Mouse (Mus musculus) midbrain, postnatal 0 days (tissue): ENCODE data around the gene Ybx1. TPM values are rescaled to one million over a fixed set of nuclear protein-coding genes. Genes with fewer than 3 reads are reported as not detected.

Experiments
- ATAC-seq: fragments of 200-750 bp; cut with Nextera tagmentation; 2 replicates; pipeline ENCODE4 v1.8.0; 2017; ENCODE audit warnings: moderate number of reproducible peaks, mild to moderate bottlenecking, moderate TSS enrichment, moderate library complexity; ENCODE audit not compliant: low FRiP score
- DNase-seq: peaks from one replicate; pipeline ENCODE4 v3.0.0-alpha.2; 2015; ENCODE audit warnings: low spot score
- H3K27ac ChIP-seq: fragments of 300-500 bp; sonication (generic); 2 replicates; pipeline ENCODE4 v1.5.1; 2014; ENCODE audit warnings: low read depth, mild to moderate bottlenecking, low read length, mixed read lengths
- H3K27me3 ChIP-seq: fragments of 300-500 bp; sonication (generic); 2 replicates; pipeline ENCODE4 v1.6.1; 2014; ENCODE audit warnings: low read length, control low read depth, mixed read lengths; ENCODE audit not compliant: insufficient read depth
- H3K36me3 ChIP-seq: fragments of 300-500 bp; sonication (generic); 2 replicates; pipeline ENCODE4 v1.6.1; 2014; ENCODE audit warnings: low read length, control low read depth, mixed read lengths; ENCODE audit not compliant: insufficient read depth
- H3K4me1 ChIP-seq: fragments of 300-500 bp; sonication (generic); 2 replicates; pipeline ENCODE4 v1.6.1; 2014; ENCODE audit warnings: mild to moderate bottlenecking, control low read depth, antibody characterized with exemption, low read length, mixed read lengths; ENCODE audit not compliant: insufficient read depth
- H3K4me2 ChIP-seq: fragments of 300-500 bp; sonication (generic); 2 replicates; pipeline ENCODE4 v1.6.1; 2014; ENCODE audit warnings: low read depth, mild to moderate bottlenecking, low read length, mixed read lengths; ENCODE audit not compliant: poor library complexity, severe bottlenecking
- H3K4me3 ChIP-seq: fragments of 300-500 bp; sonication (generic); 2 replicates; pipeline ENCODE4 v1.5.1; 2014; ENCODE audit warnings: low read depth, mild to moderate bottlenecking, low read length, moderate library complexity
- H3K9ac ChIP-seq: fragments of 300-500 bp; sonication (generic); replicated peaks from 2 replicates; pipeline ENCODE4 v1.6.1; 2014; ENCODE audit warnings: mild to moderate bottlenecking, low read length, moderate library complexity, mixed read lengths; ENCODE audit not compliant: poor library complexity, severe bottlenecking
- H3K9me3 ChIP-seq: fragments of 300-500 bp; sonication (generic); 2 replicates; pipeline ENCODE4 v1.6.1; 2016; ENCODE audit warnings: low read length, control low read depth
- CTCF ChIP-seq: IDR thresholded peaks from 2 replicates; pipeline ENCODE4 v1.5.1; 2016; ENCODE audit warnings: antibody characterized with exemption, mild to moderate bottlenecking
- WGBS: fragments of 180-500 bp; shearing (Covaris S2); extraction: QIAGEN DNeasy Blood & Tissue Kit; methylation state at CpG from one replicate; pipeline ENCODE4 v1.1.7; 2014; 5-methylcytosine and 5-hydroxymethylcytosine counted together
- polyA plus RNA-seq: library from polyadenylated mRNA; unstranded; fragments of >200 nt; fragmentation: Nextera tagmentation; extraction: Ambion mirVana; gene quantifications from 2 replicates; pipeline ENCODE4 v1.2.1, GENCODE M21; 2015
- total RNA-seq: library from RNA; depleted of rRNA; stranded (reverse); fragments of >200 nt; gene quantifications from 2 replicates; pipeline ENCODE4 v1.2.3, GENCODE M21; 2014

Ybx1 gene
- total and polyA plus RNA-seq, 2 experiments from 2014 or later = 678 to 1,006 TPM

DNA sequence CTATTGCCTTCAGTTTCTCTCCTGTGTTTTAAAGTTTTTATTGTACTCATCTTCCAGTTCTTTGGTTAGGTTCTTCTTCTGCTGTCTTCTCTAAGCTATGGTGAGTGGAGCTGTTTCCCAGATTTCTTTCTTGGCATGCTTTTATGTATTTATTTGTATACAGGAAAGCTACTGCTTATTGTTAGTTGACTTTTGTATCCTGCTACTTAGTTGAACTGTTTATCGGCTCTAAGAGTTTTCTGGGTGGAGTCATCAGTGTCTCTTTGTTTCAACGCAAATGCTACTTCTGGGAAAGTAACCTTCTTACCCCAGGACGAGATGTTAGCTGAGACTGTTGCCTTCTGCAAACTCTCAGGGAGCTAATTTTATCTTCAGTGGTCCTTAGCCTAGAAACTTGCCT lies 30.9 kb downstream of the Ybx1 start:
- H3K4me1 ChIP-seq = no peaks in the 10 kb centered on the region
- DNase-seq (no peak), ATAC-seq (no peak)
- H3K27me3 ChIP-seq = no peaks in the 10 kb centered on the region
- no peaks in the 10 kb centered on the region for H3K36me3 ChIP-seq
- WGBS = 86% methylated on average over 3 of the region's 3 CpGs
- H3K4me2 ChIP-seq = no peak overlapping the region
- H3K4me3 ChIP-seq = no peak overlapping the region
- no peaks in the 10 kb centered on the region for H3K9me3 ChIP-seq
- H3K27ac ChIP-seq = no peak overlapping the region
- TF ChIP-seq CTCF = no peak
- H3K9ac ChIP-seq = no peak overlapping the region

DNA sequence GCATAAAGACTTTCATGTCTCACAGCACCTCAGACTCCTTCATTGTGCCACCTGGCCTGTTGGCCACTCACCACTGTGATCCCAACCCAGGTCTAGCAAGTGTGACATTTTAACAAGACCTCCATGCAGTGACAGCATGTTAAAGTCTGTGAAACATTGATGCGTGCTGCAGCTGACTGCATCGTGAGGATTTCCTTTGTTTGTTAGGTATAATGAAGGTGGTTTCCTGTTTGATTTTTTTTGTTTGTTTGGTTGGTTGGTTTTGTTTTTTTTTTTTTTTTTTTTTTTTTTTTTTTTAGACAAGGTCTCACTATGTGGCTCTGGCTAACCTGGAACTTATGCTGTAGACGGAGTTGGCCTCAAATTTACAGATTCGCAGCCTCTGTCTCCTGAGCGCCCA lies 31.9 kb downstream of the Ybx1 start:
- H3K4me2 ChIP-seq = no peak overlapping the region
- no peaks in the 10 kb centered on the region for H3K36me3 ChIP-seq
- DNase-seq = no peak
- 94% methylated on average over 5 of the region's 5 CpGs for WGBS
- ATAC-seq = no peak
- no peaks in the 10 kb centered on the region for H3K4me1 ChIP-seq
- H3K27ac ChIP-seq = no peak overlapping the region
- no peak overlapping the region for H3K4me3 ChIP-seq
- no peaks in the 10 kb centered on the region for H3K27me3 ChIP-seq
- no peaks in the 10 kb centered on the region for H3K9me3 ChIP-seq
- no peak for TF ChIP-seq CTCF
- H3K9ac ChIP-seq = no peak overlapping the region

DNA sequence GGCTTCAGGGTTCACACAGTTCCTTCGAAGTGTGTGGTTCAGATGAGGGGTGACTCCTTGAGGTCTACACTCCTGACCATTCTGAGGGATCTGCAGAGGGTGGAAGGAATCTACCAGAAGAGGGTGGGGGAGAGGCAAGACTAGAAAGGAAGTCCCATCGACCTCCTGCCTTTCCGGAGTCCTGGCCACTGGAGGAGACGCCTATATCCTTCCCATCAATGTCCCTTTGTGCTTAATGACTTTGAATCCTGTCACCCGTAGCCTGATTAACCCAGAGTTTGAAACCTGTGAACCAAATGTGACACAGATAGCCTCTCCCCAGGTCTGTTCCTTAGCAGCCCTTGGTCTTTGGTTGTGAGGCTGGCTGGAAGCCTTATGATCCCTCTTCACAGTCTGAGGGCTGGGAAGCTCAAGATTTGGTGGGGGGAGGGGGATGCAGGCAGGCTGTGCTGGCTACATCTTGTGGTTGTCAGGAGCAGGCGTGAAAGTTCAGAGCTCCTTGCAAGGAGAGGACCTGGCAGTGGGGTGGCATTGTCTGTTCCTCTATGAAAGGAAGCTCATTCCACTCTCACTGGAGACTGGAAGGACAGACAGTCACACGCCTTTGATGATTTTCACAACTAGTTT lies 33.2 kb downstream of the Ybx1 start:
- no peak for TF ChIP-seq CTCF
- DNase-seq (no peak), ATAC-seq (no peak)
- Histone ChIP-seq H3K4me3 (no peak overlapping the region), H3K27ac (no peak overlapping the region), H3K4me1 (no peaks in the 10 kb centered on the region), H3K9me3 (no peaks in the 10 kb centered on the region), H3K27me3 (no peaks in the 10 kb centered on the region), H3K9ac (no peak overlapping the region), H3K36me3 (no peaks in the 10 kb centered on the region), H3K4me2 (no peak overlapping the region)
- 67% methylated on average over 7 of the region's 7 CpGs for WGBS

DNA sequence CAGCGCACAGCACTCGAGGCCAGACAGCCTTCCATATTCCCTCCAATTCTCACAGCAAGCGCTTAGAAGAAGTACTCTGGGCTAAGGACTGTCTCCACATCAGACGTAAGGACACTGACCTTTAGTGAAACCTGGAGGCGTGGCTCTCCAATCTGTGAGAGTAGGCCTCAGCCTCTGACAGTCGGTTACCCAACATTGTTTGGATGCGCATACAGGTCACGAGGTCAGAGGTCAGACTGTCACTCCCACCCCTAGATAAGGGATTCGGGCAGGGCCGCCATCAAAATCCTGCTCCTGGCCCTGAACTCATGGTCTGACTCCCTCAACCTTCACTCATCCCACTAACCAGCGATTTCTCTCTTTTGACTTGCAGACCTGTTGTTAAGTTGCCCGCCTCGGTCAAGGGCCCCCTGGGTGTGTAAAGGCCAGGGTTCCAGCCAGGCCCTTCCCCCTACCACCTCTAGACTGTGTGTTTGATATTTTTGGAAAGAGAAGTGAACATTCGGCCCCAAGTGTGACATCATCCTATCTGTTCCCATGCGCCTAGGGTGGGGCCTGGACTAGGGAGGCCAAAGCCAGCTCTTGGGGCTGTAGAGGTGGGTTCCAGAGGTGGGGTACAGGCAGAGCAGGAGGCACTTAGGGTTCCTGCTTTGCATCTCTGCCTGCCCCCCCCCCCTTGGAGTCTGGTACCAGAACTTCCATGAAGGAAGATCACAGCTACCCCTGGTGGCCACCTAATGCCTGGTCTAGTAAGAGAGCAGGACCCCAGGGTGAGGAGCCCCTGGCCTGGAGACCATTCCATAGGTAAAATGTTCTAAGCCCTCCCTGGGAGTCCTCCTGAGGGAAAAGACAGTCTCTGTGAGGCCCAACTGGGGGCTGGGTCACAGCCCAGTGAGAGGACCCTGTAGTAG lies 34.8 kb downstream of the Ybx1 start:
- DNase-seq (no peak), ATAC-seq (0 out of 2 replicates have a peak, but pooled peaks have one; percentile 9)
- H3K9ac ChIP-seq = no peak overlapping the region
- TF ChIP-seq CTCF = peak; percentile 34; the same call in 1 of the 2 replicates
- H3K4me2 ChIP-seq = no peak overlapping the region
- 89% methylated on average over 15 of the region's 15 CpGs for WGBS
- H3K27me3 ChIP-seq = no peaks in the 10 kb centered on the region
- no peaks in the 10 kb centered on the region for H3K4me1 ChIP-seq
- H3K4me3 ChIP-seq = no peak overlapping the region
- H3K27ac ChIP-seq = no peak overlapping the region
- no peaks in the 10 kb centered on the region for H3K36me3 ChIP-seq
- H3K9me3 ChIP-seq = no peaks in the 10 kb centered on the region

DNA sequence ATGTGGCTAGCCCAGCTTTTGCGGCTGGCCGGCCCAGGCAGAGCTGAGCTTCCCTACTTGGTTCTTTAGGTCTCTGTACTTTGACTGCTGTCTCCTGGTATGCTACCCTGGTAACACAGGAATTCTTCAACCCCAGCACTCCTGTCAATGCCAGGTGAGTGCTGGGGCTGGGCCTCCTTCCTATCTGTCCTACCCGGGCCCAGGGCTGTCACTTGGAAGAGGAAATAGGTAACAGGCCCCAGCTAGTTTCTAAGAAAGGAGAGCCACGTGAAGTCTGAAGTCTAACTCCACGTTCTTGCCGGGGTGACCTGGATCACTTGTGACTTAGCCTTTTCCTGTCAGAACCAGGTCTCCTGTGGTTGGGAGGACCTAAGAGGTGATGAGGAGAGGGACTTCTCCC lies 37.3 kb downstream of the Ybx1 start:
- DNase-seq (no peak), ATAC-seq (no peak)
- no peak overlapping the region for H3K4me3 ChIP-seq
- no peak overlapping the region for H3K9ac ChIP-seq
- no peaks in the 10 kb centered on the region for H3K27me3 ChIP-seq
- H3K4me1 ChIP-seq = peaks cover 9% of the 10 kb centered on the region
- no peaks in the 10 kb centered on the region for H3K36me3 ChIP-seq
- 88% methylated on average over 6 of the region's 6 CpGs for WGBS
- H3K27ac ChIP-seq = no peak overlapping the region
- no peak for TF ChIP-seq CTCF
- H3K9me3 ChIP-seq = no peaks in the 10 kb centered on the region
- H3K4me2 ChIP-seq = no peak overlapping the region

DNA sequence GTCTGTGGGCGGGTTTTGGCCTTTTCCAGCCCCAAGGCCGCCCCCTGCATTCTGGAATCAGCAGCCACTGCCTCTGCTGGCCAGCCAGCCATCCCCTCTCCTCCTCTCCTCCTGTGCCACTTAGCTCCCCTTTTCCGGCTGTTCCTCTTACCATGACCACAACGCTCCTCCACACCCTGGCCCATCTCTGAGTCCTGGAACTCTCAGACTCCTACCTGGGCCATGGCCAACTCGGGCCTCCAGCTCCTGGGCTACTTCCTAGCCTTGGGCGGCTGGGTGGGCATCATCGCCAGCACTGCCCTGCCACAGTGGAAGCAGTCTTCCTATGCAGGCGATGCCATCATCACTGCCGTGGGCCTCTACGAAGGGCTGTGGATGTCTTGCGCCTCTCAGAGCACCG lies 39.1 kb downstream of the Ybx1 start, which contains the start of gene Cldn19:
TSS of gene Cldn19 (plus strand) at position 64 of the 400 bp plus-strand sequence.
- Histone ChIP-seq H3K9ac (0 out of 2 replicates have a peak within 1 kb of the TSS, but pooled peaks have one; percentile 33), H3K4me3 (no peak within 1 kb of the TSS), H3K4me1 (peaks cover 9% of the 10 kb centered on the region), H3K27ac (peak within 1 kb of the TSS; percentile 62; the same call in 1 of the 2 replicates), H3K27me3 (no peaks in the 10 kb centered on the region), H3K36me3 (no peaks in the 10 kb centered on the region), H3K9me3 (no peaks in the 10 kb centered on the region), H3K4me2 (no peak within 1 kb of the TSS)
- DNase-seq (no peak), ATAC-seq (no peak)
- 69% methylated on average over 12 of the region's 12 CpGs for WGBS
- TF ChIP-seq CTCF = no peak
